Mouse (Mus musculus) heart, adult 2 months (tissue): ENCODE measurements around the gene Cltb.

Experiments
- EP300 ChIP-seq: fragments of 200-500 bp; IDR thresholded peaks from 2 replicates; pipeline ENCODE4 v1.6.1; 2011; ENCODE audit warnings: low read depth, low read length, control low read depth; ENCODE audit not compliant: insufficient read depth
- POLR2A ChIP-seq: fragments of 200-500 bp; IDR thresholded peaks from 2 replicates; pipeline ENCODE4 v1.6.1; 2011; ENCODE audit warnings: mild to moderate bottlenecking, low read depth, low read length, control low read depth; ENCODE audit not compliant: insufficient read depth

DNA sequence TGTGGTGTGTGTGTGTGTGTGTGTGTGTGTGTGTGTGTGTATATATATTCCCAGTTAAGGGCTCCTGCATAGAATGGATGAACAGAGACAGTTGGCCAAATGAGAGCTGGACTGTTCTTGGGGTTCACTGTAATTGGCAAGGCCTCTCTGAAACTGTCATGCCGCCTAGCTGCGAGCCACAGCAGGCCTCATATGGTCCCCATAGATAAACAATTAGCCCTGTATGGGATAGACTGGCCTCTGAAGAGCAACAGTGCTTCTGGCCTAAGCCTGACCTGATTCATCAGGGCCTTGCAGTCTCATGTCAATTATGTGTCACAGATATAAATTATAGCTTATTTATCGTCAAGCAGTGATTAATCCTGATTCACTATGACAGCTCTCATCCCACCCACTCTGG lies 3.1 kb downstream of the Cltb start:
- TF ChIP-seq POLR2A (no peak), EP300 (no peak)
